Mouse (Mus musculus): ENCODE data around the gene Plppr5. TPM values are rescaled to one million over a fixed set of nuclear protein-coding genes. Genes with fewer than 3 reads are reported as not detected.

Gene Plppr5
- 0.01 TPM in 1 of 2 replicates, not detected in the other for polyA plus RNA-seq (2012; rRNA removed)

GRCm38 (mm10) chr3:117574529-117575252 is at the start of gene Plppr5:
Gene Plppr5 (plus strand): TSS chr3:117574836.

Other genes starting within 250 kb of the Plppr5 start
- 0.01 TPM in 2 replicates for gene Plppr4, start 214.0 kb upstream of the Plppr5 start, polyA plus RNA-seq (2012; rRNA removed)